Mouse (Mus musculus) heart, postnatal 25 days (tissue): ENCODE results near the gene Olfr1465. TPM values are rescaled to one million over a fixed set of nuclear protein-coding genes. Genes with fewer than 3 reads are reported as not detected.

Experiments
- DNase-seq: peaks from one replicate; pipeline ENCODE4 v3.0.0; 2022; ENCODE audit warnings: low spot score
- intact Hi-C: fragments of 180-260 bp; cut with DNase I; formaldehyde crosslinking; loops from one replicate; pipeline ENCODE4 v1.15.1; 2025
- total RNA-seq, 2 experiments: library from RNA; stranded (reverse); gene quantifications; 2 replicates each; pipeline ENCODE4 v1.2.3; 2021

Gene Olfr1465
- total RNA-seq = not detected

- DNase-seq = no peak
- intact Hi-C loops = loop anchor here (2.0 kb wide), 1 partner anchor 35 kb away; no protein-coding TSS in a partner anchor
These were observed at the start of gene Olfr1465 for GRCm38 (mm10) chr19:13315441-13315840. Olfr1465 (minus strand) TSS chr19:13315541.

GRCm38 (mm10) chr19:13361936-13362335 is 46.6 kb upstream of the Olfr1465 start, which contains the start of gene Olfr1467:
Olfr1467 (plus strand) TSS chr19:13362236.
- intact Hi-C loops = no loop called here
- DNase-seq = no peak

- intact Hi-C loops = no loop called here
These were observed 23.2 kb upstream of the Olfr1465 start, which contains the start of gene Olfr1466 for GRCm38 (mm10) chr19:13338562-13338961. Olfr1466 (plus strand) TSS chr19:13338862.

More at GRCm38 (mm10) chr19:13338562-13338961, 23.2 kb upstream of the Olfr1465 start, which contains the start of gene Olfr1466:
- DNase-seq = no peak

Other genes starting within 250 kb of the Olfr1465 start
- not detected for gene Olfr1457, start 217.7 kb downstream of the Olfr1465 start, total RNA-seq
- gene Olfr1458, start 208.8 kb downstream of the Olfr1465 start, total RNA-seq = not detected
- gene Olfr1459, start 166.0 kb downstream of the Olfr1465 start, total RNA-seq = under 1 TPM in 1 of 2 experiments, not detected in 1; 0.05 TPM
- gene Olfr1461, start 152.5 kb downstream of the Olfr1465 start, total RNA-seq = not detected
- gene Olfr1462, start 129.8 kb downstream of the Olfr1465 start, total RNA-seq = not detected
- gene Olfr1463, start 84.2 kb downstream of the Olfr1465 start, total RNA-seq = not detected
- not detected for gene Olfr1466, start 23.3 kb upstream of the Olfr1465 start, total RNA-seq
- not detected for gene Olfr1467, start 46.7 kb upstream of the Olfr1465 start, total RNA-seq
- not detected for gene Olfr1469, start 92.3 kb upstream of the Olfr1465 start, total RNA-seq
- gene Olfr1471, start 127.9 kb upstream of the Olfr1465 start, total RNA-seq = not detected
- gene Olfr1472, start 140.5 kb upstream of the Olfr1465 start, total RNA-seq = not detected
- gene Olfr1474, start 154.0 kb upstream of the Olfr1465 start, total RNA-seq = not detected
- gene Olfr1475, start 164.7 kb upstream of the Olfr1465 start, total RNA-seq = not detected
- gene Olfr1477, start 185.0 kb upstream of the Olfr1465 start, total RNA-seq = not detected
- gene Olfr1480, start 212.4 kb upstream of the Olfr1465 start, total RNA-seq = not detected